Mouse (Mus musculus): ENCODE data around the gene Gm21312.
"Not testable (repeated sequence)": the region's sequence is repeated elsewhere in the genome, so short reads cannot be mapped to it uniquely, and the experiment has no call there.

Gm21312 gene

GRCm38 (mm10) chr10:104176724-104177123 lies at the start of gene Gm21312:
Gene Gm21312, plus strand, starts transcription at chr10:104177024.
- not testable (repeated sequence) for DNase-seq (ENCODE audit: extremely low spot score)

- not testable (repeated sequence) for DNase-seq (ENCODE audit: extremely low spot score)
Measured at GRCm38 (mm10) chr10:104142687-104143086, 34.1 kb upstream of the Gm21312 start, which contains the start of gene Gm21293. Gene Gm21293, plus strand, starts transcription at chr10:104142987.

GRCm38 (mm10) chr10:104151197-104151596 lies 25.6 kb upstream of the Gm21312 start, which contains the start of gene Gm6763:
Gene Gm6763, plus strand, starts transcription at chr10:104151497.
- DNase-seq (ENCODE audit: extremely low spot score): not testable (repeated sequence)

GRCm38 (mm10) chr10:104159706-104160105 lies 17.1 kb upstream of the Gm21312 start, which contains the start of gene Gm8764:
Gene Gm8764, plus strand, starts transcription at chr10:104160006.
- not testable (repeated sequence) for DNase-seq (ENCODE audit: extremely low spot score)

GRCm38 (mm10) chr10:104168215-104168614 lies 8.6 kb upstream of the Gm21312 start, which contains the start of gene Gm21304:
Gene Gm21304, plus strand, starts transcription at chr10:104168515.
- not testable (repeated sequence) for DNase-seq (ENCODE audit: extremely low spot score)

GRCm38 (mm10) chr10:104185233-104185632 lies 8.4 kb downstream of the Gm21312 start, which contains the start of gene Gm20765:
Gene Gm20765, plus strand, starts transcription at chr10:104185533.
- not testable (repeated sequence) for DNase-seq (ENCODE audit: extremely low spot score)

GRCm38 (mm10) chr10:104193742-104194141 lies 16.9 kb downstream of the Gm21312 start, which contains the start of gene Gm4340:
Gene Gm4340, plus strand, starts transcription at chr10:104194042.
- not testable (repeated sequence) for DNase-seq (ENCODE audit: extremely low spot score)

GRCm38 (mm10) chr10:104209655-104210054 lies 32.8 kb downstream of the Gm21312 start:
- DNase-seq (ENCODE audit: extremely low spot score): no peak

GRCm38 (mm10) chr10:104210268-104210990 lies 33.6 kb downstream of the Gm21312 start:
- DNase-seq (ENCODE audit: extremely low spot score): no peak

- no peak for DNase-seq (ENCODE audit: extremely low spot score)
Measured at GRCm38 (mm10) chr10:104214527-104214926, 37.7 kb downstream of the Gm21312 start.

GRCm38 (mm10) chr10:104220303-104221021 lies 43.6 kb downstream of the Gm21312 start:
- DNase-seq (ENCODE audit: extremely low spot score): no peak

Data from embryo, embryonic 9.5 days (tissue).